Mouse (Mus musculus) right cerebral cortex, postnatal 10 days (tissue): ENCODE measurements around the gene Id3.

ENCODE experiments used
- DNase-seq, 2 experiments: peaks; one replicate each; pipeline ENCODE4 v3.0.0; 2021; ENCODE audit warnings: low spot score in 2 of 2

The Id3 gene

DNA sequence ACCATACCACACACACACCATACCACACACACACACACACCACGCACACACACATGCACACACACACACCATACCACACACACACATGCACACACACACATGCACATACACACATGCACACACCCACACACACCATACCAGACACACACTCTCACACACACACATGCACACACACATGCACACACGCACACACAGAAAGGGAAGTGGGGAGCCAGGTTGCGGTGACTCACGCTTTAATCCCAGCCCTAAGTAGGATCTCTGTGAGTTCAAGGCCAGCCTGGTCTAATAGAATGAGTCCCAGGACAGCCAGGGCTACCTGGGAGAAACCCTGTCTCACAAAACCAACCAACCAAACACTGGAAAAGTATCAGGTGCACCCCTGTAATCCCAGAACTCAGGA lies 18.7 kb upstream of the Id3 start:
- DNase-seq, result no peak

DNA sequence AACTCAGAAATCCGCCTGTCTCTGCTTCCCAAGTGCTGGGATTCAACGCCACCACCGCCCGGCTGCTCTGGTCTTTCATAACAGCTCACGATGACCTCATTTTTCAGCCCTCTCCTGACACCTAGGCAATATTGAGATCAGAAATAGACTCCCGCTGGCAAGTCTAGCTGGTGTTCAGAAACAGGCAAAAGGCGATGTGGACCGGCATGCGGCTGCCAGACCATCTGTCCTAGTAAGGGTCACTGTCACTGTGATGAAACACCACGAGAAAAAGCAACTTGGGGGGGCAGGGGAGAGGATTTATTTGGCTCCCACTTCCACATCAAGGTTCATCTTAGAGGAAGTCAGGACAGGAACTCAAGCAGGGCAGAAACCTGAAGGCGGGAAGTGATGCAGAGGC lies 17.8 kb upstream of the Id3 start:
- no peak for DNase-seq

DNA sequence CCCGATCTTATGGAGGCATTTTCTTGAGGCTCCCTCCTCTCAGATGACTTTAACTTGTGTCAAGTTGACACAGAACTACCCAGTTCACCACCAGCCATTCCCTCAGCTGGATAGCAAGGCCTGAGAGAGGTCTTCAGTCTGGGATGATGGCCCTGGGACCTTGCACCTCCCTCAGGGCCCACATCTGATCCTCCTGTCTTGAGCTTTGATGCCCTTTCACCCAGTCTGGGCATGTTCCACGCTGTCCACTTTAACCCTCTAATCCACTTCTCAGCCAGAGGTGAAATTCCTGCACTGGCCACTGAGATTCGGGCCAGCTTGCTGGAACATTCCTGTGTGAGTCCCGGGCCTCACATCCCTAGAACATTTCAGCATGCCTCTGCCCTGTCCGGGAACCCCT lies 17.3 kb upstream of the Id3 start:
- no peak for DNase-seq

DNA sequence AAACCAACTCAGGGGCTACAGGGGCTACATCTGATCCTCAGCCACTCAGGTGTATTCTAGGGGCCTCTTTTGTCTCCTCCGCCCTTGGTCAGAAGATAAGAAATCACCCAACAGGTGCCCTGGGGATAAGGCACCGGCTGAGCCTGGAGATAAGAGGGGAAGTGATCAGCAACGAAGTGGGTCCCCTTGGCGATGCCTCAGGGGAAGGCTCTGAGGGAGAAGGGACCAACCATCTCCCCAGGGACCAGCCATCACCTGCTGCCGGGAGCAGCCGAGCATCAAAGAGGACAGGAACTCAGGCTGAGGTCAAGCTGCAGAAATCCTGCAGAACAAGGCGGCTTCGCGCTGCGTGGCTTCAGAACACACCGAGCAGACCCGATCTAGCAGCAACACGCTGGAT lies 15.6 kb upstream of the Id3 start:
- DNase-seq, result no peak

DNA sequence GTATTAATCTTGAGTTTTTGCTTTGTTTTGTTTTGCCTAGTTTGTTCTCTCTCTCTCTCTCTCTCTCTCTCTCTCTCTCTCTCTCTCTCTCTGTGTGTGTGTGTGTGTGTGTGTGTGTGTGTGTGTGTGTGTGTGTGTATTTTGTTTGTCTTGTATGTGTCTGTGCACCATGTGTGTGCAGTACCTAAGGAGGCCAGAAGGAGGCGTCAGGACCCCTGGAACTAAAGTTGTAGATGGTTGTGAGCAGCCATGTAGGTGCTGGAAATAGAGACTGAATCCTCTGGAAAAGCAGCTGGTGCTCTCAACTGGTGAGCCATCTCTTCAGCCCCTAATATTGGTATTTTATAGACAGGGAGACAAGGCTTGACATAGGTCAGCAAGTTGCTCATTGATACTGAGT lies 13.5 kb upstream of the Id3 start:
- DNase-seq, result no peak

DNA sequence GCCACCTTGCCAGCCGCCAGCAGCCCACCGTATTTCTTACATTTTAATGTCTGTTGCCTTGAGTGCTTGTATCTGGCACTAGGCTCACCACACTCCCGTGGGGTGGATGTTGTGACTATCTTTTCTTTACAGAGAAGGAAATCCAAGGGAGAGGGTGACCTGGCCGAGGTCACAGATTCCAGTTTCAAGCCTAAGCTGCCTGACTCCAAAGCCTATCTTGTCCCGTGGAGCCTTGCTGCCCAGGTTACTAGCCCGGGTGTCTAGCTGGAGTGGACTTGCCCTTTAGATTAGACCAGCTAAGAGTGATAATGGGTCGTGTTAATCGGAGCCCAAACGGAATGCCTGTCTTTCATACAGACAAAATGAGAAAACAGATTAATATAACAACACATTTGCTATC lies 9.5 kb upstream of the Id3 start:
- no peak for DNase-seq

DNA sequence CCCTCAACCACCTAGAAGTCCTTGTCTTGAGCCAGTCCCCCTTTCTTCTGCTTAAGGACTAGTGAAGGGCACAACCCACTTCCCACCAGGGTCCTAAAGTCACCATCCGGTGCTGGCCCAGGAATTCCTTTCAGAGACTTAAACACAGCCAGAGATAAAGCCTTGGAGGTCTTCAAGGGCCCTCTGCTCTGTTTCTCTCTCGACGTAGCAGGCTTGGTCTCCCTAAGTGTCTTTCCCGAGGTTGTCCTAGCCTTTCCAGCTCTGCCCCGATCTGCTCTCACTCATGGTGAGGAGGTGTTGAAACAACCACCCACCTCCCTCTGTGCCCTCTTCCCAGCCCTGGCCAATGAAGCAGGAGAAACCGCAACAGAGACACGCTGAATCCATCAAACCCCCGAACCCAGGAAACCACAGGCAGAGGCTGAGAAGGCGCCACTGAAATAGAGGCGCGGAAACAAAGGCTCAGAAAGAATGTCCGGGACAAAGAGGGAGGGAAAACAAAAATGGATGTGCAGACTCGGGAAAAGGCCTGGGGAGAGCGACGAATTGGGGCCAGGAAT lies 8.8 kb upstream of the Id3 start:
- DNase-seq, result peak in 1 of 2 experiments; percentile 24

DNA sequence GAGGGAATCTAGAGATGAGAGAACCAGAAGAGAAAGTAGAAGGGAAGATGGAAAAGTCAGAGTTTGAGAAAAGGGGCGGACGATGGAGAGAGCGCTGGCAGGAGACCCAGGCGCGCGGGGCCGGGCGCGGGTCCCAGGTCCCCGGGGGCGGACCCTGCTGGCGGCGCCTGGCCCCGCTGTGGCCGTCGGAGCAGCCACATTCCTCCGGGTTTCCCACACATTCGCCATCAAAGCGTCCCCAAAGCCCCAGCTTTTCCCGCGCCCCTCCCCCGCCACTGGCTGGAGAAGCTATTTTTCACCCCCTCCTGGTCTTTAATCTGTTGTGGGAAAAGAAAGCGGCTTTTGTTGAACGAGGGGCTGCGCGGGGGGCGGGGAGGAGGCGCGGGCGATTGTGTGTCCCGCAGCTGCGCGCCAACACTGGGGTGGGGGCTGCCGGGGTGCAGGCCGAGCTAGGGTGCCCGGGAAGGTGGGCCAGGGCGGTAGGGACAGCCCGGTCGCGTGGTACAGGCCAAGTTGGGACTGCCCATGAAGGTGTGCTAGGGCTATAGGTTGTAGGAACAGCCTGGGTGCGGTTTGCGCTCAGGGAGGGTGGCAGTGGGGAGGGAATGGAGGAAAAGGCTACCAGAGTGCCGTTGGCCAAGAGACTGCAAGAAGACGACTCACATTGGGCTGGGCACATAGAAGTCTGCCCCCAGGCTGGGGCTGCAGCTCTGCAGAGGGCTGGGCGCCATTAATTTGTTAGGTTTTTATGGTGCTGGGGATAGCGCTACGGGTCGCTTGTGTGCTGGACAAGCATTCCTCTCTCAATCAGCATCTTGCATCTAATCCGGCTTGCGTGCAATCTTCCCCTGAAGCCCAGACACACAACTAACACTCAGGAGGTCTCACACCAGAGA lies 8.1 kb upstream of the Id3 start:
- DNase-seq, result peak; percentile 87 to 89

DNA sequence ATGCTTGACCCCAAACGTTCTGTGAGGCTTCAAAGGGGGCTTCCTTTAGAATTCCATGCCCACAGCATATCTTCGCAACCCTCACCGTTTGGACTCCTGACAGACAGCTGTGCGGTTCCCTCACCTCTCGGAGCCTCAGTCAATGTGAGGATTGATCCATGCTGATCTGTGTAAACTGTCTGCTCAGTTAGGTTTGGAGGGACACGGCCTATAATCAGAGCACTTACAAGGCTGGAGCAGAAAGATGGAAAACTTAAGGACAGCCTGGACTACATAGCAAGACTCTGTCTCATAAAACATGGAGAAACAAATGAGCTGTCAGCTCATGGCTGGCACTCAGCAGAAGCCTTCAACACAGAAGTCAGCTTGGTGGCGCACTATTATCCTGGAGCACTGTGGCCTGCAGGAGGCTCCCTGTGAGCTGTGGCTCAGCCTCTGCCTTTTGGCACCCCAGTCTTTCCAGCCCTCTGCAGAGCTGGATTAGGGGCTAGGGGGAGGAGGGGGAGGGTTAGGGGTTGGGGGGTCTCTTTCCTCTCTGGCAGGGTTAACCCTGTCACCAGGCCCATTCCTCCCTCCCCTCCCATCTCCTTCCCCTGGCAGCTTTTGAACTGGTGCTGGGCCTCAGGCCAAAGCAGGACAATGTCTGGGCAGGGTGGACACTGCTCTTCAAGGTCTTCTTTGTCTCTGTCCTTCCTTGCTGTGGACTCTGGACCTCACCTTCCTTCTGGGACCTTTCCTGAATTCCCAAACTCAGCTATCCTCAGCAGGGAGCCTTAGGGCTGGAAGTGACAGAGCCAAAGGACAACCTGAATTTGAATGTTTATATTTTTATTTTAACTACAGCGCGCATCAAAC lies 7.2 kb upstream of the Id3 start:
- peak; percentile 46 to 51 for DNase-seq

DNA sequence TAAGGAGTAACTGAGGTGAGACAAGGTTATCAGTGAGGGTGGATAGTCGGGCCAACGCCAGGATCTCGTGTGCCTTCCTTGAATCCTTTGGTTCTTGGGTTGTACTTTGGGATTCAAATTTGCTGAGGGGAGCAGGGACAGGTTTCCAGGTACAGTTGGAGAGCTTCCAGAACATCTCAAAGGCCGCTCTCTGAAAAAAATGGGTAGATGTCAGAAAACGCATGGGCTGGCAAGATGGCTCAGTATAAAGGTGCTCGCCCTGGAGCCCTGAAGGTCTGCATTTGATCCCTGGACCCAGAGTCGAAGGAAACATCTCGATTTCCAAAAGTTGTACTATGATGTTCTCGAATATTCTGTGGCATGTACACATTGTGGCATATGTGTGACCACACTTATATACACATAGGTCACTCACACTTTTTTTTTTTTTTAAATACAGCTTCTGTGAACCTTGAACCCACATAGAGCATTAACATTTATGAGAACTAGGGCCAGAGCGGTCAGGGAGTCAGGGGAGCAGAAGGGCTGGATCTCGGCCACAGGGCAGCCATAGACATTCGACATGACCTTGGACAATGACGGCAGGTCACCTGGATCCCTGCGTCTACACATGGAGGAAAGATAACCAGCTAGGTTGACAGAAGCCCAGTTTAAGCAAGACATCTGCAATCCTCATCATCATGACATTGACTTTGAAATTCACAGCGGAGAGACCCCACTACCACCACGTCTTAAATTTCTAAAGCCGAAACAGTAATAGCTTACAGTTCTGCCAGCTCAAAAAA lies 3.8 kb upstream of the Id3 start:
- DNase-seq, result no peak

DNA sequence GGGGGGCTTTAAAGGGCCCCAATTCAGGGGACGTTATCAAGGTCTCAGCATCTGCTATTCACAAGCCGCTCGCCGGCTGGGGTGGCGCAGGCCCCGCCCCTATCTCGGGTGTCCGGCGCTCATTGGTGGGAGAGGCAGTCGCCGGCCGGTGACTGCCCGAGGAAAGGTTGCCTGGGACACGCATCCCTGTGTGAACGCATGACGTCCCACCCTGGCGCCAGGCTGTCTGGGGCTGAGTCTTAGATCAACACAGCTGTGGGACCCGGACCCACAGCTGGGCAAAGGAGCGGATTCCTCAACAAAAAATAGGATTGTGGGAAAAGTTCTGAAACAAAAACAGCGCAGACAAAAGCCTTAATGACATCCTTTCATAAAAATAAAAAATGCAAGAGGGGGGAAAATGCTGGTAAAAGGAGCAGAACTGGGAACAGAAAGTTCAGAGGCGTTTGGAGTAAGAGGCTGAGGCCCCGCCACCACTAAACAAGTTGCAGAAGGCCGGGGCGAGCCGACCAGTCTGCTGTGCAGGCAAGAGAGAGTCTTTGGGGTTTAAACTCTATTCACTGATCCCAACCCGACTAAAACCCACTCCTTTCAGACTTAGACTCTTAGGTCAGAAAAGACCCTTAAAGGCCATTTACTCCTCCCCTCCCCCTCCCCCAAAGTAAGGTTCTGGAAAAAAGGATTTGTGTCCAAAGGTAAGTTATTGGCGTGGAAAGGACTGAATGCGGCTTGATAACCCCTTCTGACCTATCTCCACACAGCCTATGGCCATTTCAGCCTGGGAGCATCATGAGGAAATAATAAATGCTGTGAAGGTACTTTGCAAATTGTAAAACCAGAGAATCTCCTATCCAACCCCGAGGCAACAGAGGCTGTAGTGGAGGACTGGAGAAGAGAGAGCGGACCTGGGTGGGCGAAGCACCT lies 2.7 kb upstream of the Id3 start:
- peak; percentile 88 to 91 for DNase-seq

DNA sequence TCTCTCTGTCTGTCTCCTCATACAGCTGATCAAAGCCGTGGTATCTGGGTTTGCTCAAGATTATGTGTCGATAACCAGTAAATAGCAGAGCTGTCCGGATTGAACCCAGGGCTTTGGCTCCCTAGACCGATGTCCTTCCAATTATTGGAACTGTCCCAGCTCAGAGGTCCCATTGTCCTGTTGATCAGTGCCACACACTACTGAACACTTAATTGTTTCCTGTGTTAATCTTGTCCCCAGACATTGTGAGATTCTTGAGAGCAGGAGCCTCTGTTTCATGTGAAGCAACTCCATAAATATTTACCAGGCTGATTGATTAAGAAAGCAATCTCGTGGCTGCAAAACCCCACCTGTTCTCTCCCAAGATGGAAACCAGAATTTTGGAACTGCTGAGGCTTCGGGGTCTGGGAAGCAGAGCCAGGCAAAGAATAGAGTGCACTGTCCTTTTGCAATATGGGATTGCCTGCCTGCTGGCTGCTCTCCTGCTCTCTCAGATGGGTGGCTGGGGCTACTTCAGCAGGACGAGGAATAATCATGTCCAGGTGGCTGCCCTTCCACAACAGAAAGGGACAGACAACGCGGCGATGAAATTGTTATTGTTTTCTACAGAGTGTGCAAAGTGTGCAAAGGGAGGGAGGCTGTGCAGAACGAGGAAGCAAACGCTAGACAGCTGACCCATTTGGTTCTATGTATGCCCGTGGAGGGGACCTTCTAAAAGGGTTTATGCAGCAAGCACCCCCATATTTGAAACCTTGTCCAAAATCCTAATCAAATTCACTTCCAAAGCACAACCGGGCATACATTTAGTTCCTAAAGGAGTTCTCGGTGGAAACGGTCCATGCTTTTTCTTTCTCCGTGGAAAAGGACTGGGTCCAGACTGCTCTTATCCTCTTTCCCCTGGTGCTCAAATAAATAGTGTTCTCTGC lies 767 bp upstream of the Id3 start:
- DNase-seq, result no peak

DNA sequence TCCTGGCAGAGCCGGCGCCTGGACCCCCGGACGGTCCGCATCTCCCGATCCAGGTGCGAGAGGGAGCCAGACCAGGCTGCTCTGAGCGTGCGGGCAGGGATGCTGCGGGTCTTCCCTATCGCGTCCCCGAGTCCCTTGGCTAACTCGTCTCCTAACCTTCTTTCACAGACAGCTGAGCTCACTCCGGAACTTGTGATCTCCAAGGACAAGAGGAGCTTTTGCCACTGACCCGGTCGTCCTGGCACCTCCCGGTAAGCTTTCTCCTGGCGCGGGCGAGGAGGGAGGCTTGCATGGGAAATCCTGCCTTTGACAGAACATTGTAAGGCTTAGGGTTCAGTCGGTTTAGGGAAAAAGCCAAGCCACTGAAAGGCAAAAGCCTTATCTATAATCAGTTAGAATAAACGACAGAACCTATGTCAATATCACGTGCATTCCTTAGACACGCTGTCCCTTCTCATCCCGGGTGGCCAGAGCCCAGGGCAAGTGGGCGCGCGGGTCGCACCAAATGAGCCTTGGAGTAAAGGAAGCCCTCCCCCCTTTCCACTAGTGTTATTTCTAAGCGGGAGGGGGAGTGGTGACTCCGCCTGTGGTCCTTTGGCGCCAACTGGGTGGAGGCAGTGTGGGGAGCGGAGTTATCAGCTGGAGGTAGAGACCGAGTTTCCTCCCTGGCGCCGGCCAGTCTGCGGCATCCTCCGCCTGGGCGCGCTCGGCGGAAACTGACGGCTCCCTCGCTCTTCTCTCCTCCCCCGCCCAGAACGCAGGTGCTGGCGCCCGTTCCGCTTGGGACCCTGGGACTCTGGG lies 1.0 kb downstream of the Id3 start:
- peak; percentile 44 to 52 for DNase-seq

DNA sequence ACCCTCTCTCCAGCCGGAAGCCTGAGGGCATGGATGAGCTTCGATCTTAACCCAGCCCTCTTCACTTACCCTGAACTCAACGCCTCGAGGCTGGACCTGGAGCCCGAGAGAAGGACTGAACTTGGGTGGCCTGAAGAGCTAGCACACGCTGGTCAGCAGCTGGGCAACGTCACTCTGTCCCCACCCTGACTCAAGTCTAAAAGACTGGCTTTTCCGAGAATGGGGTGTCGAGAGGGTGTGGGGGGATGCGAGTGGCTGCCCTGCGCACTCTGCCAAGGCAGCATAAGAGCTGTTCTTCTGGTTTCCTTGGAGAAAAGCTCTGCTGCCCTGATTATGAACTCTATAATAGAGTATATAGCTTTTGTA lies 1.6 kb downstream of the Id3 start:
- DNase-seq, result no peak

DNA sequence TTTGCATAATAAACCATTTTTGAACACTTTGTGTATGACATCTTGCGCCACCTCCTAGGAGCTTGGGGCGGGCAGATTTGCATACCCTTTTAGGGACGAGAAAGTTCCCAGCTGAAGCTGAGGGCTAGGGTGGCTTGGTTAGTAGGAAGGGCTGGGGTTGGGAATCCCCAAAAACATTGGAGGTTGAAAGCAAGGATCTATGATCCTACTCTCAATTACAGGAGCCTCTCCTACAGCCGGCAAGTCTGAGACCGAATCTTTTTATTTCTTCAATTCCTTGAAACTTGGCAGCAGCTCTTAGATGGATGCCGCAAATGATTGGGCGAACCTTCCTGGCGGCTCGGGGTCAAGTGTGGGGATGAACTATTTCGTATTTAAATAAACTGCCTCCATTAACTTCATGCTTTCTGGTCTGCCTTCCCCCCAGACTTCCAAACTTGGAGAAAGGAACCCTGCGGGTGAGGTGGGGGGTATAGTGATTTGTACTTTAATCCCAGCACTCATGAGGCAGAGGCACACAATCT lies 2.1 kb downstream of the Id3 start:
- no peak for DNase-seq

DNA sequence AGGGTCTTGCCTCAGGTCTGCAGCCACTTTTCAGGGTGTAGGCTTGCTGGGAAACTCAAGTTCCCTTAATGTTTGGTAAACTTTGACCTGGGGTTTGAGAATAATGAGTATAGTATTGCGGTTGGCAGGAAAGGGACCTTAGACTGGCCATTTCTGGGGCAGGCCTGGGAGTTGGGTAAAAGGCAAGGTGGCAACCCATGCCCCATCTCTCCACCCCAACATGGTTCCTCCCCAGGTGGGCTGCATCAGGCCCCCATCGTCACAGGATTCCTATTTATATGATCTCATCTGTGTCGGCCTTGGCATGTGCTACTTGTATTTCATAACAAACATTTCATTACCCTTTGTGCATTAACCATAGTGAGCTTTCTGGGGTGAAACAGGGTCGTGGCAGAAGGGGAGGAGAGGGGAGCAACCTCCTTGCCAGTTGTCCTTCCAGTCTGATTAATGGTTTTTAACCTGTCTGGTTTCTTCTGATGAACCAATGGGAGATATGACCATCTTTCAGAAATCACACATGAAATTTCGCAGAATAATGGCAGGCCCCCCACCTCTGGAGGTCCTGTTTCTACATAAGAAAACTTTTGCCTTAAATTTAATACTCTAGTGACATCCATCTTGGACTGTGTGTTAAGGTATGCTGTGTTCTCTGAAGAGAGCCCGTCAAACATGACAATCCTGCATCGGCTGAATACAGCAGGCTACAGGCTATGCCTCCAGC lies 2.9 kb downstream of the Id3 start:
- no peak for DNase-seq

DNA sequence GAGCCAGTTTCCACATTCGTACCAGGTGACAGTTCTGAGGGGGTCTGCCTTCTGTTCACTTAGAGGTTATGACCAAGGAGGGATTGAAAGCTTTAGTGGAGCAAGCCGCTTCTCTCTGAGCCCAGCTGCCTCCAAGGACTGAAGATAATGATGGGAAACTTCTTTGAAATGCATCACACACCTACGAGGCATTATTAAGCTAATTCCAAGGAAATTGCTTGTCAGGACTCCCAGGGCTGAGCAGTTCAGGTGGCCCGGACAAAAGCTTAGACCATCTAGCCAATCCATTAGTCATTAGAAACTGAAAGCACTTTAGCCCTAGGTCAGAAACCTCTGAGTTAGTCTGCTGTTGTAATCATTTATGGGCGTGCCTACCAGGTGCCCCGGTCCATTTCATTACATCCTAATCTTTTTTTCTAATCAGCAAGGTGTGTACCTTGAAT lies 3.4 kb downstream of the Id3 start:
- no peak for DNase-seq
